Mouse (Mus musculus) 3T3-L1 (cell line): ENCODE measurements at regions not wholly inside any gene's neighbourhood (a gene's known extent, or its start where the extent isn't known, plus 50 kb on each side); places are given as distances from the start of the nearest gene placed in this dataset.

Source experiments
- DNase-seq: peaks from one replicate; pipeline ENCODE4 v3.0.0-alpha.2; 2015; ENCODE audit warnings: low read depth, low spot score

GRCm38 (mm10) chr3:9373896-9374295, 236.0 kb downstream of the Zfp704 start:
- no peak for DNase-seq

- DNase-seq, result no peak
Measured at GRCm38 (mm10) chr3:9370096-9370495, 239.8 kb downstream of the Zfp704 start.

- no peak for DNase-seq
Measured at GRCm38 (mm10) chr3:9365791-9366190, 244.1 kb downstream of the Zfp704 start.

- DNase-seq, result no peak
Measured at GRCm38 (mm10) chr3:9359186-9359585, 250.7 kb downstream of the Zfp704 start.

- DNase-seq, result no peak
Measured at GRCm38 (mm10) chr3:9358111-9358510, 251.8 kb downstream of the Zfp704 start.

GRCm38 (mm10) chr3:9357639-9358038, 252.2 kb downstream of the Zfp704 start:
- DNase-seq, result no peak

- no peak for DNase-seq
Measured at GRCm38 (mm10) chr3:9355875-9356274, 254.0 kb downstream of the Zfp704 start.

- DNase-seq, result no peak
Measured at GRCm38 (mm10) chr3:9354756-9355155, 255.1 kb downstream of the Zfp704 start.

GRCm38 (mm10) chr3:9352251-9352650, 257.6 kb downstream of the Zfp704 start:
- DNase-seq, result no peak

GRCm38 (mm10) chr3:9349822-9350221, 260.1 kb downstream of the Zfp704 start:
- no peak for DNase-seq

- DNase-seq, result no peak
Measured at GRCm38 (mm10) chr3:9347446-9347860, 262.4 kb downstream of the Zfp704 start.

GRCm38 (mm10) chr3:9346857-9347445, 262.9 kb downstream of the Zfp704 start:
- no peak for DNase-seq

GRCm38 (mm10) chr3:9346356-9346755, 263.5 kb downstream of the Zfp704 start:
- DNase-seq, result no peak

- DNase-seq, result no peak
Measured at GRCm38 (mm10) chr3:9345885-9346284, 264.0 kb downstream of the Zfp704 start.

- DNase-seq, result peak; percentile 2
Measured at GRCm38 (mm10) chr3:9343586-9343985, 266.3 kb downstream of the Zfp704 start.

- no peak for DNase-seq
Measured at GRCm38 (mm10) chr3:9342167-9342566, 267.7 kb downstream of the Zfp704 start.

- no peak for DNase-seq
Measured at GRCm38 (mm10) chr3:9341657-9342056, 268.2 kb downstream of the Zfp704 start.

- no peak for DNase-seq
Measured at GRCm38 (mm10) chr3:9341244-9341643, 268.6 kb downstream of the Zfp704 start.

GRCm38 (mm10) chr3:9340788-9341187, 269.1 kb downstream of the Zfp704 start:
- no peak for DNase-seq

- no peak for DNase-seq
Measured at GRCm38 (mm10) chr3:9340344-9340743, 269.5 kb downstream of the Zfp704 start.

GRCm38 (mm10) chr3:9339669-9340068, 270.2 kb downstream of the Zfp704 start:
- no peak for DNase-seq

GRCm38 (mm10) chr3:9335580-9335979, 274.3 kb downstream of the Zfp704 start:
- DNase-seq, result no peak
